Mouse (Mus musculus) bone marrow macrophage, adult 2 months (primary cell): ENCODE data around the gene Gm27235.

ENCODE experiments used
- CTCF ChIP-seq: IDR thresholded peaks from 2 replicates; pipeline ENCODE4 v1.5.1; 2012; ENCODE audit warnings: low read depth, mild to moderate bottlenecking, low read length, moderate library complexity
- POLR2A ChIP-seq: IDR thresholded peaks from 2 replicates; pipeline ENCODE4 v1.6.1; 2012; ENCODE audit warnings: mild to moderate bottlenecking, low read depth, low read length, borderline replicate concordance

DNA sequence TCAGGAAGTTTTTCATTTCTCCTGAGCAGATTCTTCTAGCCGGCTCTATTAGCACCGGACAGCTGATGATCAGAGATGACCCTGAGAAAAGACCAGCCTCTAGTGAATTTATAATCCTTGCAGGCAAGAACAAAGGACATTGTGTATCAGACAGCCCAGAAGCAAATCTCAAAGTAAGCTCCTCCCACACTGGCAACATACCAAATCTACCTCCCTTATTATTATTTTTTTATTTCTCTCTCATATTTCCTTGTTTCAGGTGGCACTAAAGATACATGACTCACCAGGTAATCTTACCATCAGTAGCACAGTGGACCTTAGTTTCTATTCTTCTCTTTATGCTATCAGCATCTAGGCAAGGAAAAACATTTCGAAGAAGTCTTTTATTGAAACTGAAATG is at the start of gene Gm27235, which contains the start of gene D730048I06Rik:
- TF ChIP-seq CTCF (no peak), POLR2A (no peak)
